Mouse (Mus musculus) hindbrain, postnatal 0 days (tissue): ENCODE results near the gene Sgip1. TPM values are rescaled to one million over a fixed set of nuclear protein-coding genes. Genes with fewer than 3 reads are reported as not detected.
A peak's percentile ranks its signal among the peaks of the same experiment; 100 is the strongest.

Experiments
- ATAC-seq: fragments of 200-750 bp; cut with Nextera tagmentation; 2 replicates; pipeline ENCODE4 v1.8.0; 2017; ENCODE audit warnings: mild to moderate bottlenecking, moderate TSS enrichment, moderate library complexity
- DNase-seq: peaks from one replicate; pipeline ENCODE4 v3.0.0-alpha.2; 2015; ENCODE audit warnings: low spot score
- H3K27ac ChIP-seq: fragments of 300-500 bp; sonication (generic); 2 replicates; pipeline ENCODE4 v1.5.1; 2014; ENCODE audit warnings: mild to moderate bottlenecking
- H3K27me3 ChIP-seq: fragments of 300-500 bp; sonication (generic); 2 replicates; pipeline ENCODE4 v1.6.1; 2014; ENCODE audit warnings: low read length, mixed read lengths; ENCODE audit not compliant: insufficient read depth
- H3K36me3 ChIP-seq: fragments of 300-500 bp; sonication (generic); 2 replicates; pipeline ENCODE4 v1.6.1; 2014; ENCODE audit warnings: low read length, mixed read lengths; ENCODE audit not compliant: insufficient read depth
- H3K4me1 ChIP-seq: fragments of 300-500 bp; sonication (generic); 2 replicates; pipeline ENCODE4 v1.6.1; 2014; ENCODE audit warnings: antibody characterized with exemption, low read length, mixed read lengths; ENCODE audit not compliant: insufficient read depth
- H3K4me2 ChIP-seq: fragments of 300-500 bp; sonication (generic); 2 replicates; pipeline ENCODE4 v1.6.1; 2014; ENCODE audit warnings: low read depth, mild to moderate bottlenecking, low read length, moderate library complexity, mixed read lengths
- H3K4me3 ChIP-seq: fragments of 300-500 bp; sonication (generic); 2 replicates; pipeline ENCODE4 v1.5.1; 2014; ENCODE audit warnings: low read length
- H3K9ac ChIP-seq: fragments of 300-500 bp; sonication (generic); replicated peaks from 2 replicates; pipeline ENCODE4 v1.6.1; 2014; ENCODE audit warnings: mild to moderate bottlenecking, low read length, moderate library complexity, mixed read lengths
- H3K9me3 ChIP-seq: fragments of 300-500 bp; sonication (generic); 2 replicates; pipeline ENCODE4 v1.6.1; 2016; ENCODE audit warnings: low read length, mixed read lengths
- CTCF ChIP-seq: IDR thresholded peaks from 2 replicates; pipeline ENCODE4 v1.5.1; 2016; ENCODE audit warnings: antibody characterized with exemption, control low read depth, low read depth
- WGBS: fragments of 180-500 bp; shearing (Covaris S2); extraction: QIAGEN DNeasy Blood & Tissue Kit; methylation state at CpG from one replicate; pipeline ENCODE4 v1.1.7; 2014; 5-methylcytosine and 5-hydroxymethylcytosine counted together
- polyA plus RNA-seq: library from polyadenylated mRNA; unstranded; fragments of >200 nt; fragmentation: Nextera tagmentation; extraction: Ambion mirVana; gene quantifications from 2 replicates; pipeline ENCODE4 v1.2.1, GENCODE M21; 2015
- total RNA-seq: library from RNA; depleted of rRNA; stranded (reverse); fragments of >200 nt; gene quantifications from 2 replicates; pipeline ENCODE4 v1.2.3, GENCODE M21; 2014

Gene Sgip1
- total and polyA plus RNA-seq, 2 experiments from 2014 or later = 34.6 to 62.0 TPM

- Histone ChIP-seq H3K9me3 (no peaks in the 10 kb centered on the region), H3K4me1 (no peaks in the 10 kb centered on the region), H3K9ac (no peak overlapping the region), H3K27ac (no peak overlapping the region), H3K27me3 (no peaks in the 10 kb centered on the region), H3K4me3 (no peak overlapping the region), H3K4me2 (no peak overlapping the region), H3K36me3 (0 out of 2 replicates have a peak, but pooled peaks cover 13% of the 10 kb centered on the region)
- ATAC-seq (no peak), DNase-seq (no peak)
- no peak for TF ChIP-seq CTCF
- WGBS = 79% methylated on average over 5 of the region's 5 CpGs
Measured at GRCm38 (mm10) chr4:102971159-102971558, 230.1 kb downstream of the Sgip1 start.

- Histone ChIP-seq H3K27me3 (no peaks in the 10 kb centered on the region), H3K4me2 (no peak overlapping the region), H3K27ac (no peak overlapping the region), H3K9me3 (no peaks in the 10 kb centered on the region), H3K4me1 (no peaks in the 10 kb centered on the region), H3K36me3 (0 out of 2 replicates have a peak, but pooled peaks cover 9% of the 10 kb centered on the region), H3K9ac (no peak overlapping the region), H3K4me3 (no peak overlapping the region)
- DNase-seq (no peak), ATAC-seq (no peak)
- TF ChIP-seq CTCF = no peak
- 75% methylated on average over 3 of the region's 3 CpGs for WGBS
Measured at GRCm38 (mm10) chr4:102972071-102972470, 231.0 kb downstream of the Sgip1 start.

- H3K4me2 ChIP-seq = no peak overlapping the region
- H3K27ac ChIP-seq = no peak overlapping the region
- TF ChIP-seq CTCF = no peak
- H3K36me3 ChIP-seq = 0 out of 2 replicates have a peak, but pooled peaks cover 4% of the 10 kb centered on the region
- H3K9ac ChIP-seq = no peak overlapping the region
- no peak for ATAC-seq
- H3K4me3 ChIP-seq = no peak overlapping the region
- WGBS = 66% methylated on average over 5 of the region's 5 CpGs
- H3K4me1 ChIP-seq = peaks cover 7% of the 10 kb centered on the region; the same call in 1 of the 2 replicates
- no peaks in the 10 kb centered on the region for H3K9me3 ChIP-seq
- no peaks in the 10 kb centered on the region for H3K27me3 ChIP-seq
- no peak for DNase-seq
Measured at GRCm38 (mm10) chr4:102974172-102974571, 233.1 kb downstream of the Sgip1 start.

- no peak overlapping the region for H3K4me3 ChIP-seq
- no peak overlapping the region for H3K27ac ChIP-seq
- no peaks in the 10 kb centered on the region for H3K9me3 ChIP-seq
- no peak overlapping the region for H3K9ac ChIP-seq
- 29% methylated on average over 12 of the region's 12 CpGs for WGBS
- TF ChIP-seq CTCF = no peak
- no peaks in the 10 kb centered on the region for H3K36me3 ChIP-seq
- no peaks in the 10 kb centered on the region for H3K27me3 ChIP-seq
- peaks cover 7% of the 10 kb centered on the region; the same call in 1 of the 2 replicates for H3K4me1 ChIP-seq
- ATAC-seq = no peak
- no peak overlapping the region for H3K4me2 ChIP-seq
- no peak for DNase-seq
Measured at GRCm38 (mm10) chr4:102976290-102977275, 235.5 kb downstream of the Sgip1 start.

- no peak for TF ChIP-seq CTCF
- H3K4me1 ChIP-seq = peaks cover 7% of the 10 kb centered on the region; the same call in 1 of the 2 replicates
- H3K27me3 ChIP-seq = no peaks in the 10 kb centered on the region
- WGBS = 14% methylated on average over 16 of the region's 16 CpGs
- H3K4me3 ChIP-seq = peak overlapping the region; percentile 31
- H3K4me2 ChIP-seq = peak overlapping the region; percentile 72
- no peak overlapping the region for H3K9ac ChIP-seq
- DNase-seq (peak; percentile 31), ATAC-seq (no peak)
- no peak overlapping the region for H3K27ac ChIP-seq
- H3K9me3 ChIP-seq = no peaks in the 10 kb centered on the region
- no peaks in the 10 kb centered on the region for H3K36me3 ChIP-seq
Measured at GRCm38 (mm10) chr4:102977778-102978321, 236.8 kb downstream of the Sgip1 start.

GRCm38 (mm10) chr4:102978440-102978839 is 237.3 kb downstream of the Sgip1 start, which contains the start of gene Tctex1d1:
TSS of gene Tctex1d1 (plus strand) at chr4:102978606.
- Histone ChIP-seq H3K27ac (no peak within 1 kb of the TSS), H3K36me3 (no peaks in the 10 kb centered on the region), H3K4me1 (peaks cover 7% of the 10 kb centered on the region; the same call in 1 of the 2 replicates), H3K27me3 (no peaks in the 10 kb centered on the region), H3K9me3 (no peaks in the 10 kb centered on the region), H3K4me2 (peak within 1 kb of the TSS; percentile 72), H3K9ac (peak within 1 kb of the TSS; percentile 43; the same call in 1 of the 2 replicates), H3K4me3 (peak within 1 kb of the TSS; percentile 31)
- ATAC-seq = peak; percentile 71
- WGBS = 2% methylated on average over 13 of the region's 13 CpGs
- no peak for TF ChIP-seq CTCF
- DNase-seq = peak; percentile 60
